Mouse (Mus musculus): Measurements from ENCODE around the gene St8sia1.
A peak's percentile ranks its signal among the peaks of the same experiment; 100 is the strongest.

The St8sia1 gene

DNA sequence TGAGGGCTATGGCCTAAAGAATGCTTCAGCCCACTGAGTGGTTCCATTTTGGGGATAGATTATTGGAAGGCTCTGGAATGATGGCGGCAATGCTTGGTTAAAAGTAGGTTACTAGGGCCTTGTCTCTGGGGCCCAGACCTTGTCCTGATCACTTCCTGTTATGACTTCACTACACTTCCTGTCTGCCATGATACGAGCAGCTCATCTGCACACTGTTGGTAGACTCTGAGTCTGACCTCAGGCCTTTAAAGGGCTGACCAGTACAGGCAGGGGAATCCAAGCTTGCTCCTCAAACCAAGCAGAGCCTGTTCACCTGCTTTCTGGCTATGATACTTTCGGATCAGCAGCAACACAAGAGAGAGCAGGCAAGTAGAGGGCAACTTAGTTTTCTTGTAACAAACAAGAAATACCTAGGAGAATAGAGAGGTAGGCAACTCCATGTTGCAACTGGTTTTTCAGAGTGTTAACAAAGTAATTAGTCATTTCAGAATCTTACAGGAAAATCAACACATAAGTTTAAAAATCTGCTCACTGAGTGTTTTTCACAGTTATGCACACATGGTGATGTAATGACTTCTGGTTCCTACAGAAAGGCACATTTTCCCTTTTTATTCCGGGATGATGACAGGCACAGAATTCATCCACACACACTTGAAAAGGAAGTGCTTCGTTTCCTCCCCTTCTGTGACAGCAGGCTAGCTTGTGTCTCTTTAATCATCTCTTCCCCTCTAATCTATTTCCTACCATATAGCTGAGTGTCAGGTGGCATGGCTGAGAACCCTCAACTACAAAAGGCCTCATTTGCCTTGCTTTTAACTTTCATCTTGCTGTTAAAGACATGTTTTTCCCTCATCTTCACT is 55.1 kb downstream of the St8sia1 start:
- DNase-seq (ENCODE audit: low read depth, low spot score) = no peak

DNA sequence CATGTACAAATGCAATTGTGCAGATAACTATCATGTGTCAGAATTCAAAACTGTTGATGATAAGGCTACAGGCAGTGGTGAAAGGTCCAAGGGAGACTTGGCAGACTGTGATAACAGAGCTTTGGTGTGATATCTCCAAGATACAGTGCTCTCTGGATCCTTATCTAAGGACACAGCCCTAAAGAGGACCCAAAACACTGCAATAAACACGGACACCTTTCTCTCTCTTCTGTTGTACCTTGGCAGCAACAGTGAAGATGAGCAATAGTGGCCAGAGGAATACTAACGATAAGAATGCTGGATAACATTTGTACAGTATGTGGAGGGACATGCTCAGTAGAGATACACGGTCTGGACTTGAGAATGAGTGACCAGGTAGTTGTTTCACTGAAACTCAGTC is 55.8 kb downstream of the St8sia1 start:
- DNase-seq (ENCODE audit: low read depth, low spot score) = no peak

DNA sequence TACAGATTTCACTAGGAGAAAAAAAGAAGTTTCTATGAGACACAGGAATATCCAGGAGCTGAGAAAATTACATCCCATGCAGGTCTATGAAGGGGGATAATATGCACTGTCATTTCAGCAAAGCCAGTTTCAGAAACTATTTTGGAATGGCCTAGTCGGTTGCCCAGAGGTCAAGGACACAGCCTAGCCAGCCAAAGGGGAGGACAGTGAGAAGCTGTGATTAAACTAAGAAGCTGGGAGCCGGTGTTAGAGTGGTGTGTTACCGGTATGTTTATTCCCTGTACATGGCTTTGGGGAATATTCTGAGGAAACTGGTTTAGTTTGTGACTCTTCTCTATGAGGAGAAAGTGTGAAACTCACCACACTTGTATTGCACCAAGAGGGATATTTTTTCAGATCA is 68.9 kb downstream of the St8sia1 start:
- DNase-seq (ENCODE audit: low read depth, low spot score) = no peak

DNA sequence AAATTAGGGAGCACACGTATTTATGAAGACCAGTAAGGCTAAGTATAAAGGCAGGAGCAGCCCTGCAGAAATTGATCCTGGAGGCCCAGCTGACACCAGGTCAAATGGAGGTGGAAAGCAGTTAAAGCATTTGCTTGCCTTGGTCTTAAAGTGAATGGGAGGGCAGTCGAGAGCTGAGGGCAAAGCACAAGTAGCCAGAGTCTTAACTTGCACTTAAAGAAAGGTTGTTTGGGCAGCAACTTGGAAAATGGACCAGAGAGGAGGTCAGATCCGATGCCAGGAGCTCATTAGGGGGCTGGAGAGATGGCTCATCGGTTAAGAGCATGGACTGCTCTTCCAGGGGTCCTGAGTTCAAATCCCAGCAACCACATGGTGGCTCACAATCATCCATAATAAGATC is 70.5 kb downstream of the St8sia1 start:
- DNase-seq (ENCODE audit: low read depth, low spot score) = no peak

DNA sequence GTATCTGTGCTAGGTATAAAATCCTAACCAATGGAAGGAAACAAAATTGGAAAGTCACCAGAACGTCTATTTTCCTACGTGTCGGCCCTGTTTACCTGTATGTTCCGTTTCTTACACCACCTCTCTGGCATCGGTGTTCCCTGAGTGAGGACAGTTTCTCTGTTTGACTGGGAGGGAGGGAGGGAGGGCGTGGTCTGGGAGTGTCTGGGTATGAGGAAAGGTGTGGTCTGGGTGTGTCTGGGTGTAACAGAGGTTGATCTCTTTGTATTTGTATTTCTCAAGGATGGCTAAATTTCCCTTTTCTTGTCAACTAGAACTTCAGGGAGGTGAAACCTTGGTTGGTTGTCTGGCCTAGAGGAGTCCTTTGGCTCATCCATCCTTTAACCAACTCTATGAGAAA is 73.9 kb downstream of the St8sia1 start:
- no peak for DNase-seq (ENCODE audit: low read depth, low spot score)

DNA sequence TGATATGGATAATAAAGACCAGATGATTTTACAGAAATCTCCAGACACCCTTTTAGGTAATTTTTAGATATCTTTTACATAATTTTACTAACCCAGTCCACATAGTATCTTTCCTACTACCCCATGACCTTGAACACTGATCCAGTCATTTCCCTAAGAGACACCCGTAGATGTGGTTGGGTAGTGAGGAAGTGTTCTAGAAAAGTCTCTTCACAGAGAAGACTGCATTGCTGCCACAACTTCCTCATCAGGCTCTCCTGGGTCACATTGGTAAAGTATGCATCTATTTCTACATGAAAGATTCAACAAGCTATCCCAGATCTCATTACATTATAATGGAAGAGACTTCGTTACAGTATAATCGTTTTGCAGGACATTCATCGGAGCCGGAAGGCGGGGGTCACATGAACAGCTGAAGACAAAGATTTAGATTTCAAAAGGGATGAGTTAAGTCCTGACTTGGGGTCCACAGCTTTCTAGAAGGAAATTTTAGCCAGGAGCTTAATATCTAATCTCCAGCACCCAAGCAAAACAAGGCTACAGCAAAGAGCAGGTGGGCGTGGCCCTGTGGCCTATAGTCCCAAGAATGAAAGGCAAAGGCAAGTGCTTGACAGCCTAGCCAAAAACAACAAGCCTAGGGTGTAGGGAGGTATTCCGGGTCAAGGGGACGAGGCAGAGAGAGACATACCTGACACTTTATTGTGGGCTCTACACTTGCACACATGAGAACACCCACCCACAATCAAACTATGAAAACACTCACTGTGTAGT is 75.1 kb downstream of the St8sia1 start:
- no peak for DNase-seq (ENCODE audit: low read depth, low spot score)

DNA sequence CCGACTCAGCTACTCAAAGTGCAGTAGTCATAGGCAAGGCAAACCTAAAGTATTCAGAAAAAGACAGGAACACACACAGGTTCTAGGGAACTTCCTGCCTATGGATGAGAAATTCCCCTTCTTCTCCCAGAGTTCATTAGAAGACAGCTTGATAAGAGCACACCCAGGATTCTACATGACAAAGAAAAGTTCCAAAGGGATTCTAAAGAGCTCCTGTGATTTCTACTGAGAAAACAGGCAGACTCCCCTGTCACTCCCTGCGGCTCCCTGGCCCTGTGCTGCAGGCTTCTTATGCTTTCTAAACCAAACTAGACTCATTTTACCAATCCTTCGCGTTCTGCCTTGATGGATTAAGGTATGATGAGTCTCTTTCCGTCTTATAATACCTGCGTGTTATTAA is 75.9 kb downstream of the St8sia1 start:
- DNase-seq (ENCODE audit: low read depth, low spot score) = no peak

DNA sequence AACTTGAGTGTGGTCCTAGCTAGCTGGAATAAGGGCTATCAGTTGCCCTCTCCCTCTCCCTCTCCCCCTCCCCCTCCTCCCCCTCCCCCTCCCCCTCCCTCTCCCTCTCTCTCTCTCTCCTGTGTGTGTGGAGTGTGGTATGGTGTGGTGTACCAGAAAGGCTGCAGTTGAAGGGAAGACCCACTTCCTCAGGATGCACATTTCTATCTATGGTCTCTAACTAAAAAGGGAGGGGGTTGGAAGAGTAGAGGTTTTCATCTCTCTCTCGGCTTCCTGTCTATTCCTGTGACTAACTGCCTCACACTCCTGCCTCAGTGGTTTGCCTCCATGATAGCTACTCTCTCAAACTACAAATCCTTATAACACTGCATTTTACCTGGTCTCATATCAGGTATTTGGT is 76.9 kb downstream of the St8sia1 start:
- no peak for DNase-seq (ENCODE audit: low read depth, low spot score)

DNA sequence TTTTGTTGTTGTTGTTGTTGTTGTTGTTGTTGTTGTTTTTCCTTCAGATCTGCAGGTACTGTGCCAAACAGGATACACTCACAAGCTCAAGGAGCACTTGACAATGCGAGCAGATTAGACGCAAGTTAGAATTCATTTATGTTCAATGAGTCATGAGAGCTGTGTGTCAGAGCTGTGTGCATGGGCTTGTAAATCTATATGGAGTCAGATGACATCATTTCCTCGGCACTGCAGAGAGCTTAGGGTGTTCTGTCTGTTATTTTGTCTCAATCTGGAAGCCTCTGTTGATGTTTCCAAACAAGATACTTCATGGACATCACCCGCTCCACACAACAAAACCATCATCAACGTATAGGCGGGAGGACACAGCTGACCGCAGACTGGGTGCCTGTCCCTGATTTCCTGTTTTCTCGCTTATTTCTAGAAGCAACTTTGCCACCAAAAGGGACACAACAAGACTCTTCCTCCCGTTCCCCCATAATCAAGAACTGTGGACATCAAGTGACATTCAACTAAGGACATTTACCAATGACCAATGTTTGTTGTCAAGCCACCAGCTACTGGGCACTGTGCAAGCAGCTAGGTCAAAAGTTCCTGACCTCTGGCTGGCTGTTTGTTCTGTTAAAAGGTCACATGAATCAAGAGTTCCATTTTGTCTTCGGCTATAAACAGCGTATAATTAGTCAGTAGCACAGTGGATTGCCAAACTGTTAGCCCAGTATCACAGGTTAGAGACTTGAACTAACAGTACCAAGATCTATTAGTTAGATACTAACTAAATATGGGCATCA is 78.7 kb downstream of the St8sia1 start:
- peak; percentile 40 for DNase-seq (ENCODE audit: low read depth, low spot score)

DNA sequence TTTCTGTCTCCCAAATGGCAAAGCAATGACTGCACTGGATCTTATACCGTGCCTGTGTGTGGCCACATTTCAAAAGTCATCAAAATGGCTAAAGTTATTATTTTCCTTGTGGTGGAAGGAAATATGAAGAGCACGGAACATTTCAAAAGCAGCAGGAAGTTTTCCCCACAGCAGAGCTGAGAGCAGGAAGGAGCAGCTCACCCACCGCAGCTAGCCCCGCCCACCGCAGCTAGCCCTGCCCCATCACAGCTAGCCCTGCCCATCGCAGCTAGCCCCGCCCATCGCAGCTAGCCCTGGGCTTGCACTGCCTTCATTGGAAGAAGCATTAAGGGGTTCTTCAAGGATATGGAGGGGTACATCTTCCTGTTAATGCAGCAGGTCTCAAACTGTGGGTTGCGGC is 80.1 kb downstream of the St8sia1 start:
- DNase-seq (ENCODE audit: low read depth, low spot score) = no peak

DNA sequence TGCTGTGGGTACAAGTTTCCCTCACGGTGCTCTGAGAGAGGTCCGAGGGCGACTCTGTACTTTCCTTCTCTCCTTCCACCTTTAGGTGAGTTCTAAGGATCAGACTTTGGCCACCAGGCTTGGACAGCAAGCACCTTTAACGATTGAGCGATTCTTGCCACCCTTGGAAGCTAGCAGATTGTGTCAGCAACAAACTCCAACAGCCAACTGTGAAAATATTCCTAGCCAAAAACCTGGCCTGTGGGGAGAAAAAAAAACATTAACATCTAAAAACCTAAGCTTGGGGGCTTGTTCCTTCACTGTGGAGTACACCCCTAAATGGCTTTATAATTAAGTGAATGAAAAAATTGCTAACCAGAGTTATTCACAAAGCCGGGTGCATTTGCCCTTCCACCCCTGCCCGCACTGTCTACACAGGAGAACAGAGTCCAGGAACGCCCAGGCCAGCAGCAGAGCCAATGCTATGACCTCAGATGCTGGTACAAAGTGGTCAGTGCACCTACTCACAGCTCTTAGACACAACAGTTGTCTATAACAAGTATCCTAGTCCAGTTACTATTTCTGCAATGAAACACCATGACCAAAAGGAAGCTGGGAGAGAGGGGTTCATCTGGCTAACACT is 83.3 kb downstream of the St8sia1 start:
- no peak for DNase-seq (ENCODE audit: low read depth, low spot score)

DNA sequence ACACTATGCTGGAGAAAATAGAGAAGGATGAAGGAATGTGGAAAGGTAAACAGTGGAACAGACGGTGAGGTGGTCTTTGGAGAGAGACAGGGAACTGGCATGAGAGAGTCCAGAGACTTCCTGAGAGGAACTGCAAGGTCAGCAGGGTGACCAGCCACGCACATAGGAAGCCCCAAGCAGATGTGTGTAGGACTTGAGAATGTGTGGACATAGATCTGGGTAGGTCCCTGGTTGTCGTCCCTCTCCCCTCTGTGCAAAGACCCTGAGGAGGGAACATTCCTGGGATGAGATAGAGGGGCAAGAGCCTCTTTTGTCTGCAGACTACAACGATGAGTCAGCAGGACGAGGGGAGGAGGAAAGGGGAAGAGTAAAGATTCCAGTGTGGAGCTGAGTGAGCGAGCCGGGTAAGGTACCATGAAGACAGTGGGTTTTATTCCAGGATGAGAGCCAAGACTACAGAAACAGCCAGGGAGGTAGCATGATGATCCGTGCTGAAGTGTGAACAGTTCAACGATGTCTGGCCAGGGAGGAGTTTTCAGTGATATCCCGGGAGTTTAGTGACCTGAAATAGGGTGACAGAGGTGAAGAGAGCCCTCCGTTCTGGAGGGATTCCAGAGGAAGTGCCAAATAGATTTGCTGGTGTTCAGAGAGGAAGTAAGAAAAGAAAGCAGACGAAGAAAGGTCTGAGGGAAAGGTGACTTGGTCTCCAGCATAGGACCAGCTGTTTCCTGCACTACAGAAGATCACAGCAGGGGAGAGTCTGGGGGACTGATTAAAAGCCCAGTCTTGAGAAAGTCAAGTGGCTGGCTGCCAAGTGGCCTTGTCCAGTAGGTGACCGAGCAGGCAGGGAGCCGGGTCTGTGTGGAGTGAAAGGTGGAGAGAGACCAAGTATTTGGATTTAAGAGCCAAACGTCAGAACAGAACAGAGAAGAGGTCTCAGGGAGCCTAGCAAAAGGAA is 85.2 kb downstream of the St8sia1 start:
- no peak for DNase-seq (ENCODE audit: low read depth, low spot score)

DNA sequence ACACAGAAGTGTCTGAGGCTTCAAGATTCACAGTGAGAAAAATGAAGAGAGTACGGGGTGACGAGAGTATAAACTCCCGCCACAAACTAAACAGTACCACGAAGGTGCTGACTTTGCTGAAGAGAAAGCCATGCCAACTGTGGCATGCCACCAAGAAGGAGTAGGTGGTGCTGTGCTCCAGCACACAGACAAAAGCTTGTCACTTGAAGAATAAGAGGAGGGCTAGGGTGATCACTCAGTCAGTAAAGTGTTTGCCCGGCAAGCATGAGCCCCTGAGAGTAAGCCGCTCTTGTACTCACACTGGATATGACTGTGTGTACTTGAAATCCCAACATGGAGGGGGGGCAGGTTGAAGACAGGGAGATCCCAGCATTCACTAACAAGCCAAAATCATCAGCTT is 87.0 kb downstream of the St8sia1 start:
- DNase-seq (ENCODE audit: low read depth, low spot score) = no peak

DNA sequence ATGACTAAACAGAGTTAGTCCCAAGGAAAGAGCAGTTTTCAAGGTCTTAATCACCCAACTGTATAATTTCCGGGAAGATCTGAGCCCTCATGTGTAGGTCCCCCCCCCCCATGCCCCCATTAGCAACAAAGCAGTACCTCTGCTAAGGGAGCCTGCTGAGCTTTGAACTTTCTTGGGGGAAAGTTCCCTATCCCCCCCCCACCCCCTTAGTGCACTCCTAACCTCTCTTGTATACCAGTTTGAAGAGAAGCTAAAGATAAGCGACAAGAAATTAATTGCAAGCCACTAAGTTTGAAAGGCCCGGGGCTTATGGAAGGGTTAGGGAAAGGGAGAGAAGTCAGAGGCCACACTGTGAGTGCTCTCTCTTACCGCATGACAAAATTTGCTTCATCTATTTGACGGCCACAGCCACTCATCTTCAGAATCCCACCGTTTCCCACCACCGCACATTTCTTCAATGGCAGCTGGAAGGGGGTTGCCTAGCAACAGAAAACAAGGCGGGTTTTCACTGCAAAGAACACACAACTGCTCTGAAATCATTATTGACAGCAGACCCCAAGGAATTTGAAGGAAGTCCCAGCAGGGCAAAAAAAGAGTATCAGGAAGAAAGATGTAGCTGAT is 87.9 kb downstream of the St8sia1 start:
- DNase-seq (ENCODE audit: low read depth, low spot score) = no peak

DNA sequence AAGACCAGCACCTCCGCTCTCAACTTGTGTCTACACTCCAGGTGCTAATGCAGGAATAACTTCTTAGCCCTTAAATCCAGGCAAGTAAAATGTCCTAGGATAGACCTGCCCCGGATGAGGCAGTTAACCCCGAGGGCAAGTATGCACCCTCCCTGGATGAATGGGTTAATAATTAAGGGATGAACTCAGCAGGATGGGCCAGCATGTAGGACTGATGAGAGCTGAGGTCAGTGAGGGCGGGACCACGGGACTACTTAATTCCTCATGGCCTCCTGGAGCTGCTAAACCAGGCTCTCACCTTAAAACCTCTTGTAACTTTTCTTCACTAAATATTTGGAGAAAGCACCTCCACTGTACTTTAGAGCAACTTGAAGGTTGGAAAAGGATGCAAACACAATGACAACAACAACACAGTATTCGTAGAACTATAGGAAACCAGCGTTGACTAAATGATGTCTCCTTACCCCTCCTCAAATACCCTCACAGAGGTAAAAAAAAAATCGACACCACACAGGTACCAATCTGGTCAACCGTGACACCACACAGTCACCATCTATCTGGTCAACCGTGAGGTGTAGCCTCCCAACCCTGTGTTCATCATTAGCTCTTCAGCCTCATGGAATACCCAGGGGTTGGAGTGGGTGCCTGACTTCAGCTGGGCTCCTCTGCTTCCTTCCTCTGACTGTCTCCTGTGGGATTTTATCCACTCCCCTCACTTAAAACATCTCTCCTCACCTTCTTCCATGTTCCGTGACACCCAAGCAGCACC is 90.3 kb downstream of the St8sia1 start:
- DNase-seq (ENCODE audit: low read depth, low spot score) = no peak

DNA sequence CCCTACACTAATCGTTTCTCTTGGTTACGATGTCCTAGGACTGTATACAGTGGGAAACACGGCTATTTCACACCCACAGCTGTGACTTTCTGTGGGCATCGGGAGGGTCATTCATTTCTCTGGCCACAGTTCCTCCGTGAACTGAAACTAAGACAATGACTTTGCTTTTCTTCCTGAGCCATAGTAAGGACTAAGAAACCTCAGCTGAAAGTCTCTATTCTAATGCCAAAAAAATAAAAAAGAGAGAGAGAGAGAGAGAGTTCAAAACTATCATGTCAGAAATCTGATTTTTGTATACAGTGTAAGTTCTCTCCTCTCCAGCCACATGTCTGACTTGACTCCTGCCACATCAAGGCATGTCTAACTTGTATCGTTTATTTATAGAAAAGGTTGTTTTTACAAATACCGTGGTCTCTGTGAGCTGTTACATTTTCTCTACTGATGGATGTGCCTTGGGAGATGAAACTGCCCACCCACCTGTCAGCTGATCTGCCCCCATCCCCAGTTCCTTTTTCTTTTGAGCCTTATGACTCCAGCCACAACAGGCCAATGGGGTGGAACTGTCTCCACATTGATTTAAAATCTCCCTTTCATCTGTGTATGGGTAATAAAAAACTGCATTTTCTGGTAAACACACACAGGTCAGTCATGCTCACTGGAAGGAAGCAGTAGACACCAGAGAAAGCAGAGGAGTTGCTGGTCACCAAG is 94.4 kb downstream of the St8sia1 start:
- no peak for DNase-seq (ENCODE audit: low read depth, low spot score)

DNA sequence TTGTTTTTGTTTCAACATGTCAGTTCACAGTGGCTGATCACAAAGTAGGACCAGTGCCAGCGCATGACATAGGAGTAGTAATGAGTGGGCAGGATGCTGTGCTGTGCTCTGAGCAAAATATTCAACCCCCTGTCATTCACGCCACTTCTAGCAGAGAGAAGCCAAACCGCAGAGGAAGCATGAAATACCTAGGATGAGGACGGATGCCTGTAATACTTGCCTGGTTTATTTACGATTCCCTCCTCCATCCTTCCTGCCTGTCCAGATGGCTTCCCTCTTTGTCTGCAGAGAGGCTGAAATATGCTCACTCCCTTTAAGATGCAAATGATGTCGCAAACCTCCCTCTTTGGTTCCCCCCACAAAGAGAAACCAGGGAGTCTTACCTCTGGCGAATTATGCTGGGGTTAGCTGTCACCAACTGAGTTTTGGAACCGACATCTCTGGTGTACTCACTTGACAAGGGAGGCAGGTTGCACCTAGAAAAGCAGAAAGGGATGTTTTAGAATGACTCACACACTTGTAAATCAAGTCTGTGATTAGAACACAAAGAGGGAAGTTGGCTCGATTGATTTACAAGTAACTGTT is 96.7 kb downstream of the St8sia1 start:
- DNase-seq (ENCODE audit: low read depth, low spot score) = peak; percentile 80

DNA sequence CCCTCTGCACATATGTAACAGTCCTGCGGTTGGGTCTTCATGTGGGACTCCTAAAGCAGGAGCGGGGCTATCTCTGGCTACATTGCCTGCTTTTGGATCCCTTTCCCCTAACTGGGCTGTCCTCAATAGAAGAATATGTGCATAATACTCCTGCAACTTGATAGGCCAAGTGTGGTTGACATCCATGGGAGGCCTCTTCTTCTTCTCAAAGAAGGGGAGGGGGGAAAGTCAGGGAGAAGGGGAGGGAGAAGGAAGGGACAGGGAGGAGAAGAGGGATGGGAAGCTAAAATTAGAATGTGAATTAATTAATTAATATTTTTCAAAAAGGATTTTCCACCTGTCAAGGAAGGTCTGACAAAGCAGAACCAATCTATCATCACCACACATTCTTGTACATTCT is 97.2 kb downstream of the St8sia1 start:
- DNase-seq (ENCODE audit: low read depth, low spot score) = no peak

Measured in 3T3-L1 (cell line).